Mouse (Mus musculus) spleen, embryonic (tissue): ENCODE data around the gene Ckap4.

Experiments used
- CTCF ChIA-PET: fragments of 350-600 bp; sonication (Branson Sonifier 250); formaldehyde crosslinking; loops from one replicate; lab custom pipeline; 2022; lab: Charles Lee

Ckap4 gene

GRCm38 (mm10) chr10:84533912-84534671, at the start of gene Ckap4:
Gene Ckap4, minus strand, starts transcription at chr10:84534062.
- CTCF ChIA-PET = no interaction called here

- CTCF ChIA-PET = no interaction called here
These were observed 48.4 kb upstream of the Ckap4 start for GRCm38 (mm10) chr10:84582236-84582635.

DNA sequence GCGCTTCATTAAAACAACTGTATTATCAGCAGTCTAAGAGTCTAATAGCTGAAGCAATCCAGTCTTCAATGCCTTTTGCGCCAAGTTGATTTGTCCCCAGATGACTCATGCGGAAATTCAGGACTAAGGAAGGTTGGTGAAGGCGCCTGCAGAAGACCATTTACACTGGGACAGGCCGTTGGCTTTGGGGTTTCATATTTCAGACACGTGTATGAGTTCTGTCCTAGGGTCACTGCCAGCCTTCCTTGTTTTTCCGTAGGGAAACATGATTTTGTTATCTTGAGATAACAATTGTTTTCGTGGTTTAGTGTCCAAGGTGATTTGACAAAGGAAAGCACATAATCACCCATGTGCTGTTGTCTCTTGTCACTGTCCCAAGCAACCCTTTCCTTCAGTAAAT, 47.3 kb upstream of the Ckap4 start:
- CTCF ChIA-PET = no interaction called here

DNA sequence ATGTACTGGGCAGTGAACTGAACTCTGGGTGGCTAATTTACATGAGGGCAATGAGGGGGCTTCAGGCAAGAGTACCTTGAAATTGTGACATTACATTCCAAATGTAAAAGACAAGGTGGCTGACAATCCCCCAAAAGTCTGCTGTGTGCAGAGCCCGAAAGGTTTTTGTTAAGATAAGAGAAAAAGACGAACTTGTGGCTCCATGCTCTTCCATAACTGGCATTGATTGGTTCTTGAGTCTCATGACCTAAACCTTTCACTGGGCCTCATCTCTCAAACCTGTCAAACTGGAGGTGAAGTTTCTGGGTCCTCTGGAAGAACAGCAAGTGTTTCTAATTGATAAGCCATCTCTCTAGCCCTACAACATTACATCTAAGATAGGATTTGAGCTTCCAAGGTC, 45.7 kb upstream of the Ckap4 start:
- CTCF ChIA-PET = no interaction called here

GRCm38 (mm10) chr10:84578738-84579137, 44.9 kb upstream of the Ckap4 start:
- CTCF ChIA-PET = interaction anchor here (1.6 kb wide), 1 partner anchor 10 kb away, joined by 3 read pairs; no protein-coding TSS in a partner anchor

GRCm38 (mm10) chr10:84577071-84577727, 43.3 kb upstream of the Ckap4 start:
- CTCF ChIA-PET = no interaction called here

- CTCF ChIA-PET = no interaction called here
These were observed 42.7 kb upstream of the Ckap4 start, which contains the start of gene Tcp11l2 for GRCm38 (mm10) chr10:84576395-84577070. Gene Tcp11l2, plus strand, starts transcription at chr10:84576626.

DNA sequence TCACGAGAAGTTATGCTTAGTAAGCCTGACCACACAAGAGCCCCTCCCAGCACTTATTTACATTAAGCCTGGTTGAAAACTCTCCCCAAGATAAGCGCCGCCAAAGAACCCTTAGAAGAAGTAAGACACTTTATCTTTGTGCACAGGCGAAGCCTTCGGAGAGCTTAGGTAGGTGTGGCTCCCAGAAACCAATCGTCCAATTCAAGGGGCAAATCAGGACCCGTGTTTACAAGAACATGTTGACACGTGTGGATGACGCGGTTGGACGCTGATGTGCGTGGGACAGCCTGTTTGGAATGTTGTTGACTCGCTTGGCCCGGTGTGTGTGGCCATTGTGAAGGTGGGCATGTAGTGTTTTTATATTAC, 42.1 kb upstream of the Ckap4 start:
- CTCF ChIA-PET = no interaction called here

- CTCF ChIA-PET = interaction anchor here (0.6 to 0.7 kb wide), 2 partner anchors 18 to 84 kb away, joined by 3 to 7 read pairs; no protein-coding TSS in a partner anchor
These were observed 40.0 kb upstream of the Ckap4 start for GRCm38 (mm10) chr10:84573671-84574420.

DNA sequence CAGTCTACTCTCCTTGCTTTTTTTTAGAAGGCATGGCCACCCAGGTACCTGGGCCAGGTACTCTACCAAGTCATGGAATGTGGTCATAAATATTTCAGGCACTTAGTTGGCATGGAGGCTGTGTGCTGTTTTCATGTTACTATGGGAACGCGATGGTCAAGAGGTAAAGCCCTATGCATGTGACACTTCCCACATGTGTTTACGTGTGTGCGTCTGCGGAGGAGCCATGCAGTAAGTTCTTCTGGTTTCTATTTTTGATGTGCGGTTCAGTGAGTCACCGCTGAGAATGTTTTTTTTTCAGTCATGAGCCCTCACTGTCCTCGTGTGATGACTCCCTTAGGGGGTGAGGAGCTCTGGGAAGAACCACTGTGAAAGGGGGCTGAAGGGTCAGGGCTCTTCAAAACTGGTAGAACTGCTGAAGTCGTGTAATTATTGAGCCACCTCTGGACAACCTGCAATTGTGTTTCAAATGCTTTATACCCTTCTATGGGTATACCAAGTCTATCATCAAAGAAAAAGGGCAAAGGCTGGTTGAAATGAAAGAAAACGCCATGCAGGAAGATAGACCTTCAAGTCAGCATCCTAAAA, 37.3 kb upstream of the Ckap4 start:
- CTCF ChIA-PET = no interaction called here

GRCm38 (mm10) chr10:84564427-84564826, 30.6 kb upstream of the Ckap4 start:
- CTCF ChIA-PET = no interaction called here

GRCm38 (mm10) chr10:84562567-84563554, 29.0 kb upstream of the Ckap4 start:
- CTCF ChIA-PET = no interaction called here

DNA sequence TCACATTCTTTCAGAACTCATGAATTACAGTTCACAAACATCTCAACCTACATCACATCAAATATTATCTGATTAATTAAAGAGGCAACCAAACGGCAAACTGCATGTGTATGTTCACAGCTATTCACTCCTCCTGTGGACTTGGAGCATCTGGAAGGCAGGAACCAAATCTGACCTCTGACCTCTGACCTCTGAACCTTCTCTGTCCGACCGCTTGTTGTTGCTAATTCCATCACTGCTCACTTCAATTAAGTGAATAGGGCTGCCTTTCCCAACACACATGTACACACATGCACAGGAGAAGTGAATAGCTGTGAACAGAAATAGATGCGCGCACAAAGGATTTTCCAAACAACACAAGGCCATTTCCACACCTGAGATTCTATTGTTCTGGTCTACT, 28.3 kb upstream of the Ckap4 start:
- CTCF ChIA-PET = no interaction called here

- CTCF ChIA-PET = no interaction called here
These were observed 26.1 kb upstream of the Ckap4 start for GRCm38 (mm10) chr10:84559986-84560385.

GRCm38 (mm10) chr10:84558511-84558910, 24.6 kb upstream of the Ckap4 start:
- CTCF ChIA-PET = interaction anchor here (0.7 to 1.8 kb wide), 3 partner anchors 42 to 44 kb away, joined by 3 to 6 read pairs (median 5); no protein-coding TSS in a partner anchor

DNA sequence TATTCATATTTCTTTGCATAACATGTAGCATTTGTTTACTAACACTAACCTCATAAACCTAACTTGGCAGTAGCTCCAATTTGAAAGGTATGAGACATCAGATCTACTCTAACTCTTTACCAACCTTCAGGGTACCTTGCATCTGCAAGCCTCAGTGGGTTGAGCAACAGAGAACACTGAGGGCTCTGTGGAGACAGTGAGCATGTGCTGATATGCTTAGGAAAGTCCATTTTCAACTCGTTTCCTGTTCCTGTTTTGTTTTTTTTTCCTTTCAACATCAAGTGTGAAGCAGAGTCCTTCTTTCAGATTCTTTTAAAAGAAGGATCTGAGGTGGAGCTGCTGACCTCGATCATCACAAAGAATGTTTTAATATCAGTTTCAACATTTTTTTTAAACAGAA, 22.3 kb upstream of the Ckap4 start:
- CTCF ChIA-PET = interaction anchor here (0.5 kb wide), 1 partner anchor 18 kb away, joined by 7 read pairs; no protein-coding TSS in a partner anchor

- CTCF ChIA-PET = no interaction called here
These were observed 20.6 kb upstream of the Ckap4 start for GRCm38 (mm10) chr10:84554291-84555009.

GRCm38 (mm10) chr10:84552477-84552876, 18.6 kb upstream of the Ckap4 start:
- CTCF ChIA-PET = no interaction called here

- CTCF ChIA-PET = no interaction called here
These were observed 18.0 kb upstream of the Ckap4 start for GRCm38 (mm10) chr10:84551846-84552245.
